8 mouse cellular contexts compared by ENCODE assay signal in genomic region chr9:100544948-100545714, GRCm38 (mm10). TPM values are rescaled to one million over a fixed set of nuclear protein-coding genes. Genes with fewer than 3 reads are reported as not detected.
A peak's percentile ranks its signal among the peaks of the same experiment; 100 is the strongest.
DNase-seq lines count a peak whose midpoint lies in the region; ATAC-seq and TF ChIP-seq lines count a peak whose summit lies in the region.

No protein-coding gene starts in this region.

- WGBS in heart, postnatal 0 days: under 1% methylated on average over 38 of the region's 38 CpGs
- WGBS in thymus, adult 2 months: 2% methylated on average over 38 of the region's 38 CpGs

- no peak for TF ChIP-seq CTCF in testis, adult 2 months (IDR thresholded peaks at IDR 0.05; ENCODE audit: control insufficient read depth, insufficient read depth, insufficient replicate concordance, low read depth, low read length)
- TF ChIP-seq CTCF in heart, postnatal 0 days (IDR thresholded peaks at IDR 0.05; ENCODE audit: low read depth): no peak
- no peak for TF ChIP-seq CTCF in thymus, adult 2 months (IDR thresholded peaks at IDR 0.05; ENCODE audit: borderline replicate concordance, control insufficient read depth, extremely low read depth, insufficient read depth, low read length, poor library complexity)

- H3K27ac ChIP-seq in testis, adult 2 months (ENCODE audit: control insufficient read depth, insufficient read depth, low read depth, low read length): peak overlapping the region; percentile 99
- H3K27ac ChIP-seq in heart, postnatal 0 days (ENCODE audit: low read depth): peak overlapping the region; percentile 88
- peak overlapping the region; percentile 60 for H3K27ac ChIP-seq in thymus, adult 2 months (ENCODE audit: control insufficient read depth, insufficient read depth, low read length)

- H3K4me1 ChIP-seq in testis, adult 2 months (ENCODE audit: control insufficient read depth, insufficient read depth, low read length): no peaks in the 10 kb centered on the region; the same call in 1 of the 2 replicates
- peaks cover 19% of the 10 kb centered on the region for H3K4me1 ChIP-seq in heart, postnatal 0 days (ENCODE audit: control insufficient read depth, insufficient read depth)
- peaks cover 7% of the 10 kb centered on the region; the same call in 1 of the 2 replicates for H3K4me1 ChIP-seq in thymus, adult 2 months (replicated peaks; ENCODE audit: control insufficient read depth, insufficient read depth, low read length)

- H3K36me3 ChIP-seq in testis, adult 2 months (ENCODE audit: control insufficient read depth, insufficient read depth, low read length): no peaks in the 10 kb centered on the region
- peaks cover 5% of the 10 kb centered on the region; the same call in 1 of the 2 replicates for H3K36me3 ChIP-seq in heart, postnatal 0 days (replicated peaks; ENCODE audit: control insufficient read depth, insufficient read depth, low read length)
- no peaks in the 10 kb centered on the region for H3K36me3 ChIP-seq in thymus, adult 2 months (ENCODE audit: control insufficient read depth, insufficient read depth, low read length)

- H3K4me2 ChIP-seq in heart, postnatal 0 days (ENCODE audit: low read depth, low read length): peak overlapping the region; percentile 82

- H3K27me3 ChIP-seq in testis, adult 2 months (ENCODE audit: control insufficient read depth, insufficient read depth, low read length): no peaks in the 10 kb centered on the region
- H3K27me3 ChIP-seq in heart, postnatal 0 days (ENCODE audit: control insufficient read depth, insufficient read depth, low read length): no peaks in the 10 kb centered on the region
- no peaks in the 10 kb centered on the region for H3K27me3 ChIP-seq in thymus, adult 2 months (ENCODE audit: control insufficient read depth, insufficient read depth, low read length)

- no peak for TF ChIP-seq POLR2A in testis, adult 2 months (IDR thresholded peaks at IDR 0.05; ENCODE audit: control insufficient read depth, low read depth, low read length)
- no peak for TF ChIP-seq POLR2A in thymus, adult 2 months (IDR thresholded peaks at IDR 0.05; ENCODE audit: control insufficient read depth, extremely low read depth, insufficient read depth, low read length, poor library complexity)

- DNase-seq in cerebellum, postnatal 25 days: no peak
- DNase-seq in testis, postnatal 14 days (ENCODE audit: low spot score): no peak
- DNase-seq in heart, postnatal 0 days (ENCODE audit: low spot score): peak; percentile 23
- DNase-seq in lung, postnatal 14 days: peak; percentile 75
- DNase-seq in thymus, adult 2 months: peak; percentile 82
- no peak for DNase-seq in left cerebral cortex, adult 9 months (ENCODE audit: low spot score in 2 of 2)

- TF ChIP-seq EP300 in heart, postnatal 0 days (IDR thresholded peaks at IDR 0.05; ENCODE audit: low read depth): peak; percentile 39; the same call in 1 of the 2 replicates

- no peaks in the 10 kb centered on the region; the same call in 1 of the 2 replicates for H3K9me3 ChIP-seq in heart, postnatal 0 days (replicated peaks; ENCODE audit: control insufficient read depth, low read length)

- peak; percentile 38; the same call in 1 of the 2 replicates for ATAC-seq in cerebellum, adult (ENCODE audit: insufficient number of reproducible peaks, low FRiP score, low TSS enrichment)
- ATAC-seq in heart, postnatal 0 days (ENCODE audit: insufficient read depth, low read depth): peak; percentile 40

- H3K9ac ChIP-seq in heart, postnatal 0 days (replicated peaks; ENCODE audit: low read depth, low read length): peak overlapping the region; percentile 94

- H3K4me3 ChIP-seq in testis, adult 2 months (ENCODE audit: control insufficient read depth, low read depth, low read length): peak overlapping the region; percentile 97
- peak overlapping the region; percentile 97 for H3K4me3 ChIP-seq in heart, postnatal 0 days (ENCODE audit: low read depth, low read length)
- H3K4me3 ChIP-seq in thymus, adult 2 months (ENCODE audit: control insufficient read depth, insufficient read depth, low read length): peak overlapping the region; percentile 77

RNA-seq across cellular contexts. Expression of gene Nck1, which starts 0.8 kb away (rescaled TPM):
- polyA plus RNA-seq in testis, adult 2 months (2012; rRNA removed): 8.3 and 17.1 TPM in 2 replicates
- 25.0 and 37.9 TPM in 2 replicates for total RNA-seq in heart, postnatal 0 days (2014; rRNA removed; ENCODE audit: low replicate concordance)
- polyA plus RNA-seq in heart, postnatal 0 days (2015; fragmentation: Nextera tagmentation; extraction: Ambion mirVana): 58.8 and 63.9 TPM in 2 replicates
- polyA plus RNA-seq in thymus, adult 2 months (2012; rRNA removed): 4.4 and 7.0 TPM in 2 replicates

RNA-seq across cellular contexts. Expression of gene Slc35g2, which starts 25.8 kb away (rescaled TPM):
- polyA plus RNA-seq in testis, adult 2 months (2012; rRNA removed): 0.99 and 1.1 TPM in 2 replicates
- total RNA-seq in heart, postnatal 0 days (2014; rRNA removed; ENCODE audit: low replicate concordance): 16.1 and 19.7 TPM in 2 replicates
- polyA plus RNA-seq in heart, postnatal 0 days (2015; fragmentation: Nextera tagmentation; extraction: Ambion mirVana): 11.3 and 12.0 TPM in 2 replicates
- polyA plus RNA-seq in thymus, adult 2 months (2012; rRNA removed): 0.15 and 0.38 TPM in 2 replicates

RNA-seq across cellular contexts. Expression of gene Stag1, which starts 52.5 kb away (rescaled TPM):
- 5.3 and 7.0 TPM in 2 replicates for polyA plus RNA-seq in testis, adult 2 months (2012; rRNA removed)
- 17.9 and 30.7 TPM in 2 replicates for total RNA-seq in heart, postnatal 0 days (2014; rRNA removed; ENCODE audit: low replicate concordance)
- 24.0 and 24.9 TPM in 2 replicates for polyA plus RNA-seq in heart, postnatal 0 days (2015; fragmentation: Nextera tagmentation; extraction: Ambion mirVana)
- polyA plus RNA-seq in thymus, adult 2 months (2012; rRNA removed): 7.9 and 10.2 TPM in 2 replicates

RNA-seq across cellular contexts. Expression of gene Il20rb, which starts 58.5 kb away (rescaled TPM):
- polyA plus RNA-seq in testis, adult 2 months (2012; rRNA removed): 1.5 and 2.1 TPM in 2 replicates
- total RNA-seq in heart, postnatal 0 days (2014; rRNA removed; ENCODE audit: low replicate concordance): 1.4 and 3.7 TPM in 2 replicates
- 0.84 and 1.7 TPM in 2 replicates for polyA plus RNA-seq in heart, postnatal 0 days (2015; fragmentation: Nextera tagmentation; extraction: Ambion mirVana)
- 8.0 and 8.3 TPM in 2 replicates for polyA plus RNA-seq in thymus, adult 2 months (2012; rRNA removed)

Comparison
In these comparisons a context has a peak if more than half of its experiments do, and no peak if none do; other contexts are left out.
1. DNase-seq: peak in heart, postnatal 0 days (single experiment), lung, postnatal 14 days (single experiment) and thymus, adult 2 months (single experiment); none in cerebellum, postnatal 25 days (0 of 2), testis, postnatal 14 days (single experiment) and left cerebral cortex, adult 9 months (0 of 2).
2. Peak in every context shown above with its lines, with median percentiles within 50 percentile points of each other: H3K27ac ChIP-seq and H3K4me3 ChIP-seq.